Mouse (Mus musculus) liver, postnatal 0 days (tissue): ENCODE results near the gene Tm9sf3.

Experiments
- CTCF ChIP-seq: sonication (generic); IDR thresholded peaks from 2 replicates; pipeline ENCODE4 v1.5.1; 2016; ENCODE audit warnings: antibody characterized with exemption, low read depth
- EP300 ChIP-seq: IDR thresholded peaks from 2 replicates; pipeline ENCODE4 v1.6.1; 2016; ENCODE audit warnings: antibody characterized with exemption, low read depth, mild to moderate bottlenecking

- no peak for TF ChIP-seq CTCF
- TF ChIP-seq EP300, result no peak
These were observed 39.6 kb upstream of the Tm9sf3 start for GRCm38 (mm10) chr19:41303433-41303832.
